Mouse (Mus musculus) kidney, embryonic 16.5 days (tissue): ENCODE measurements at regions not wholly inside any gene's neighbourhood (a gene's known extent, or its start where the extent isn't known, plus 50 kb on each side); places are given as distances from the start of the nearest gene placed in this dataset.

Experiments used
- ATAC-seq: fragments of 200-750 bp; cut with Nextera tagmentation; 2 replicates; pipeline ENCODE4 v1.8.0; 2017; ENCODE audit warnings: moderate TSS enrichment; ENCODE audit not compliant: low FRiP score, low TSS enrichment
- H3K27ac ChIP-seq: fragments of 300-500 bp; sonication (generic); 2 replicates; pipeline ENCODE4 v1.5.1; 2014; ENCODE audit warnings: low read length
- H3K27me3 ChIP-seq: fragments of 300-500 bp; sonication (generic); 2 replicates; pipeline ENCODE4 v1.6.1; 2014; ENCODE audit warnings: low read length, control low read depth, mixed read lengths; ENCODE audit not compliant: insufficient read depth
- H3K36me3 ChIP-seq: fragments of 300-500 bp; sonication (generic); 2 replicates; pipeline ENCODE4 v1.6.1; 2014; ENCODE audit warnings: low read length, control low read depth, mixed read lengths; ENCODE audit not compliant: insufficient read depth
- H3K4me1 ChIP-seq: fragments of 300-500 bp; sonication (generic); 2 replicates; pipeline ENCODE4 v1.6.1; 2014; ENCODE audit warnings: low read length, control low read depth, mixed read lengths; ENCODE audit not compliant: insufficient read depth
- H3K4me2 ChIP-seq: fragments of 300-500 bp; sonication (generic); replicated peaks from 2 replicates; pipeline ENCODE4 v1.6.1; 2014; ENCODE audit warnings: low read depth, low read length
- H3K4me3 ChIP-seq: fragments of 300-500 bp; sonication (generic); 2 replicates; pipeline ENCODE4 v1.5.1; 2014; ENCODE audit warnings: mild to moderate bottlenecking, low read length
- H3K9ac ChIP-seq: fragments of 300-500 bp; sonication (generic); replicated peaks from 2 replicates; pipeline ENCODE4 v1.6.1; 2014; ENCODE audit warnings: low read length
- H3K9me3 ChIP-seq: fragments of 300-500 bp; sonication (generic); 2 replicates; pipeline ENCODE4 v1.6.1; 2016; ENCODE audit warnings: low read length, control low read depth
- WGBS: fragments of 180-500 bp; shearing (Covaris S2); extraction: QIAGEN DNeasy Blood & Tissue Kit; methylation state at CpG from one replicate; pipeline ENCODE4 v1.1.7; 2014; 5-methylcytosine and 5-hydroxymethylcytosine counted together

- Histone ChIP-seq H3K27ac (peak overlapping the region; percentile 11; the same call in 1 of the 2 replicates), H3K36me3 (no peaks in the 10 kb centered on the region), H3K9ac (no peak overlapping the region), H3K4me3 (no peak overlapping the region), H3K4me1 (no peaks in the 10 kb centered on the region), H3K4me2 (no peak overlapping the region), H3K9me3 (no peaks in the 10 kb centered on the region), H3K27me3 (no peaks in the 10 kb centered on the region)
- WGBS, result 62% methylated on average over 9 of the region's 9 CpGs
- ATAC-seq, result peak; percentile 59; the same call in 1 of the 2 replicates
Measured at GRCm38 (mm10) chr7:111297174-111297902, 214.5 kb upstream of the Eif4g2 start.

GRCm38 (mm10) chr7:111283411-111283955, 200.7 kb upstream of the Eif4g2 start:
- H3K4me2 ChIP-seq, result peak overlapping the region; percentile 1; the same call in 1 of the 2 replicates
- no peaks in the 10 kb centered on the region for H3K27me3 ChIP-seq
- no peaks in the 10 kb centered on the region for H3K36me3 ChIP-seq
- peaks cover 23% of the 10 kb centered on the region for H3K4me1 ChIP-seq
- H3K9me3 ChIP-seq, result no peaks in the 10 kb centered on the region
- WGBS, result 28% methylated on average over 13 of the region's 13 CpGs
- H3K9ac ChIP-seq, result no peak overlapping the region
- ATAC-seq, result no peak
- H3K27ac ChIP-seq, result no peak overlapping the region
- no peak overlapping the region for H3K4me3 ChIP-seq

GRCm38 (mm10) chr7:111282314-111282713, 199.5 kb upstream of the Eif4g2 start:
- Histone ChIP-seq H3K27me3 (no peaks in the 10 kb centered on the region), H3K9ac (no peak overlapping the region), H3K4me2 (0 out of 2 replicates have a peak overlapping the region, but pooled peaks have one; percentile 1), H3K4me3 (no peak overlapping the region), H3K9me3 (no peaks in the 10 kb centered on the region), H3K27ac (peak overlapping the region; percentile 65), H3K36me3 (no peaks in the 10 kb centered on the region), H3K4me1 (peaks cover 23% of the 10 kb centered on the region)
- whole genome bisulfite sequencing, result 9% methylated on average over 8 of the region's 8 CpGs
- ATAC-seq, result peak; percentile 94

- Histone ChIP-seq H3K9ac (no peak overlapping the region), H3K4me3 (no peak overlapping the region), H3K36me3 (no peaks in the 10 kb centered on the region), H3K27ac (no peak overlapping the region), H3K4me1 (peaks cover 10% of the 10 kb centered on the region), H3K9me3 (no peaks in the 10 kb centered on the region), H3K4me2 (no peak overlapping the region), H3K27me3 (no peaks in the 10 kb centered on the region)
- ATAC-seq, result no peak
- WGBS, result 90% methylated on average over 3 of the region's 3 CpGs
Measured at GRCm38 (mm10) chr7:111277703-111278102, 194.9 kb upstream of the Eif4g2 start.

- no peak overlapping the region for H3K4me3 ChIP-seq
- ATAC-seq, result no peak
- H3K27me3 ChIP-seq, result no peaks in the 10 kb centered on the region
- no peak overlapping the region for H3K9ac ChIP-seq
- WGBS, result 89% methylated on average over 5 of the region's 5 CpGs
- no peak overlapping the region for H3K4me2 ChIP-seq
- no peaks in the 10 kb centered on the region for H3K9me3 ChIP-seq
- no peak overlapping the region for H3K27ac ChIP-seq
- no peaks in the 10 kb centered on the region for H3K36me3 ChIP-seq
- H3K4me1 ChIP-seq, result no peaks in the 10 kb centered on the region
Measured at GRCm38 (mm10) chr7:111273839-111274238, 191.0 kb upstream of the Eif4g2 start.

GRCm38 (mm10) chr7:111270874-111271273, 188.0 kb upstream of the Eif4g2 start:
- Histone ChIP-seq H3K4me1 (no peaks in the 10 kb centered on the region), H3K36me3 (no peaks in the 10 kb centered on the region), H3K9me3 (no peaks in the 10 kb centered on the region), H3K27ac (no peak overlapping the region), H3K4me2 (no peak overlapping the region), H3K27me3 (no peaks in the 10 kb centered on the region), H3K9ac (no peak overlapping the region), H3K4me3 (no peak overlapping the region)
- 75% methylated on average over 4 of the region's 4 CpGs for WGBS
- no peak for ATAC-seq

GRCm38 (mm10) chr7:111268197-111268596, 185.4 kb upstream of the Eif4g2 start:
- no peak overlapping the region for H3K27ac ChIP-seq
- H3K36me3 ChIP-seq, result no peaks in the 10 kb centered on the region
- H3K4me2 ChIP-seq, result no peak overlapping the region
- no peaks in the 10 kb centered on the region for H3K4me1 ChIP-seq
- WGBS, result 87% methylated on average over 2 of the region's 2 CpGs
- H3K4me3 ChIP-seq, result no peak overlapping the region
- ATAC-seq, result no peak
- H3K9me3 ChIP-seq, result no peaks in the 10 kb centered on the region
- no peak overlapping the region for H3K9ac ChIP-seq
- no peaks in the 10 kb centered on the region for H3K27me3 ChIP-seq

GRCm38 (mm10) chr7:111263302-111263701, 180.5 kb upstream of the Eif4g2 start:
- Histone ChIP-seq H3K9ac (no peak overlapping the region), H3K4me3 (no peak overlapping the region), H3K36me3 (no peaks in the 10 kb centered on the region), H3K27me3 (no peaks in the 10 kb centered on the region), H3K27ac (no peak overlapping the region), H3K4me2 (no peak overlapping the region), H3K9me3 (no peaks in the 10 kb centered on the region), H3K4me1 (peaks cover 10% of the 10 kb centered on the region; the same call in 1 of the 2 replicates)
- no peak for ATAC-seq
- WGBS, result 65% methylated on average over 1 of the region's 1 CpGs

GRCm38 (mm10) chr7:111259630-111260574, 177.1 kb upstream of the Eif4g2 start:
- Histone ChIP-seq H3K27ac (no peak overlapping the region), H3K27me3 (no peaks in the 10 kb centered on the region), H3K9ac (no peak overlapping the region), H3K4me2 (no peak overlapping the region), H3K9me3 (no peaks in the 10 kb centered on the region), H3K4me1 (peaks cover 10% of the 10 kb centered on the region; the same call in 1 of the 2 replicates), H3K36me3 (no peaks in the 10 kb centered on the region), H3K4me3 (no peak overlapping the region)
- peak; percentile 42; the same call in 1 of the 2 replicates for ATAC-seq
- WGBS, result 45% methylated on average over 11 of the region's 11 CpGs
